Mouse (Mus musculus) heart, postnatal 0 days (tissue): Measurements from ENCODE around the gene Rtf1. TPM values are rescaled to one million over a fixed set of nuclear protein-coding genes. Genes with fewer than 3 reads are reported as not detected.
A peak's percentile ranks its signal among the peaks of the same experiment; 100 is the strongest.
"Not testable (repeated sequence)": the region's sequence is repeated elsewhere in the genome, so short reads cannot be mapped to it uniquely, and the experiment has no call there.

Source experiments
- ATAC-seq: fragments of 200-750 bp; cut with Nextera tagmentation; 2 replicates; pipeline ENCODE4 v1.8.0; 2017; ENCODE audit warnings: low read depth, moderate number of reproducible peaks, moderate library complexity; ENCODE audit not compliant: insufficient read depth
- DNase-seq: peaks from one replicate; pipeline ENCODE4 v3.0.0-alpha.2; 2016; ENCODE audit warnings: low spot score
- H3K27ac ChIP-seq: fragments of 300-500 bp; sonication (generic); 2 replicates; pipeline ENCODE4 v1.5.1; 2014; ENCODE audit warnings: low read depth, mild to moderate bottlenecking
- H3K27me3 ChIP-seq: fragments of 300-500 bp; sonication (generic); 2 replicates; pipeline ENCODE4 v1.6.1; 2014; ENCODE audit warnings: low read length, mixed read lengths; ENCODE audit not compliant: control insufficient read depth, insufficient read depth
- H3K36me3 ChIP-seq: fragments of 300-500 bp; sonication (generic); replicated peaks from 2 replicates; pipeline ENCODE4 v1.6.1; 2014; ENCODE audit warnings: low read length, mixed read lengths; ENCODE audit not compliant: control insufficient read depth, insufficient read depth
- H3K4me1 ChIP-seq: fragments of 300-500 bp; sonication (generic); 2 replicates; pipeline ENCODE4 v1.6.1; 2014; ENCODE audit warnings: antibody characterized with exemption; ENCODE audit not compliant: control insufficient read depth, insufficient read depth
- H3K4me2 ChIP-seq: fragments of 300-500 bp; sonication (generic); 2 replicates; pipeline ENCODE4 v1.6.1; 2014; ENCODE audit warnings: low read depth, mild to moderate bottlenecking, low read length, moderate library complexity
- H3K4me3 ChIP-seq: fragments of 300-500 bp; sonication (generic); 2 replicates; pipeline ENCODE4 v1.5.1; 2014; ENCODE audit warnings: low read depth, low read length
- H3K9ac ChIP-seq: fragments of 300-500 bp; sonication (generic); replicated peaks from 2 replicates; pipeline ENCODE4 v1.6.1; 2014; ENCODE audit warnings: low read depth, low read length, mixed read lengths
- H3K9me3 ChIP-seq: fragments of 300-500 bp; sonication (generic); replicated peaks from 2 replicates; pipeline ENCODE4 v1.6.1; 2016; ENCODE audit warnings: low read length; ENCODE audit not compliant: control insufficient read depth
- CTCF ChIP-seq: IDR thresholded peaks from 2 replicates; pipeline ENCODE4 v1.5.1; 2016; ENCODE audit warnings: antibody characterized with exemption, control low read depth, low read depth
- EP300 ChIP-seq: IDR thresholded peaks from 2 replicates; pipeline ENCODE4 v1.6.1; 2016; ENCODE audit warnings: antibody characterized with exemption, low read depth
- WGBS: fragments of 180-500 bp; shearing (Covaris S2); extraction: QIAGEN DNeasy Blood & Tissue Kit; methylation state at CpG from one replicate; pipeline ENCODE4 v1.1.7; 2014; 5-methylcytosine and 5-hydroxymethylcytosine counted together
- polyA plus RNA-seq: library from polyadenylated mRNA; unstranded; fragments of >200 nt; fragmentation: Nextera tagmentation; extraction: Ambion mirVana; gene quantifications from 2 replicates; pipeline ENCODE4 v1.2.1, GENCODE M21; 2015
- total RNA-seq: library from RNA; depleted of rRNA; stranded (reverse); fragments of >200 nt; gene quantifications from 2 replicates; pipeline ENCODE4 v1.2.3, GENCODE M21; 2014; ENCODE audit warnings: low replicate concordance; rRNA removed

Gene Rtf1
- total RNA-seq (7.9 and 10.2 TPM in 2 replicates), polyA plus RNA-seq (24.3 and 25.6 TPM in 2 replicates)

DNA sequence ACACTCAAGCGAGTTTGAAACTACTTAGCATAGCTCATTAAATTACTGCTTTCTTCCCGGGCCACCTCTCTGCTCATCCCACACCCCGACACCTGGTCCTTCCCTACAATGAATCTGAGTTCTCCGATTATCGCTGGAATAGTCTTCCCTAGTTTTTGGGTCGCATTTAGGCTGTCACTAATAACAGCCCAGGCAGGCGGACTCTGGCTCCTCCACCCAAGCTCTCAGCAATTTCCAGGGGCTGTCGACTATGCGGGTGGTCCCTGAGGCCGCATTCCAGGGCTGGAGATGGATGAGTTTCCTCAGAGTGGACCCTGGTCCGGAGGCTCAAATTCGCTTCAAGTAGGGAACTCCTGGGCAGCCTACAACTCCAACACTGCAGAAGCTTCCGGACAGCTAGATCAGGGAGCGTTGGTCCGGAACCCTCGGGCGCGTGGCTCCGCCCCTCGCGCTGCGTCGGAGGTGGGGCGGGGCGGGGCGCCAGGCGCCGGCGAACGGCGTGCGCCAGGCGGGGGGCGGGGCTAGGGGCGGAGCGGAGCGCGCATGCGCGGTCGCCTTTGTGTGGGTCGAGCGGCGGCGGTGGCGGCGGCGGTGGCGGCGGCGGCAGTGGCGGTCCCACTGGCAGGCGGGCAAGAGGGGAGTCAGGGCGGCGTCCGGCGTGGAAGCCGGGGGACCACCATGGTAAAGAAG, at the start of gene Rtf1:
Gene Rtf1, plus strand, starts transcription at position 544 of the 690 bp plus-strand sequence.
- peak; percentile 90 for DNase-seq
- Histone ChIP-seq H3K9ac (peak within 1 kb of the TSS; percentile 87), H3K4me3 (peak within 1 kb of the TSS; percentile 83), H3K36me3 (0 out of 2 replicates have a peak, but pooled peaks cover 3% of the 10 kb centered on the region), H3K4me1 (peaks cover 9% of the 10 kb centered on the region; the same call in 1 of the 2 replicates), H3K9me3 (no peaks in the 10 kb centered on the region), H3K4me2 (peak within 1 kb of the TSS; percentile 76), H3K27ac (peak within 1 kb of the TSS; percentile 88), H3K27me3 (no peaks in the 10 kb centered on the region)
- peak; percentile 98 for ATAC-seq
- WGBS, result under 1% methylated on average over 40 of the region's 58 CpGs
- no peak for TF ChIP-seq EP300
- TF ChIP-seq CTCF, result no peak

GRCm38 (mm10) chr2:119636781-119637180, 38.1 kb upstream of the Rtf1 start:
- H3K36me3 ChIP-seq, result peaks cover 91% of the 10 kb centered on the region
- no peak overlapping the region for H3K4me2 ChIP-seq
- 0 out of 2 replicates have a peak, but pooled peaks have one; percentile 0 for TF ChIP-seq CTCF
- no peak for TF ChIP-seq EP300
- ATAC-seq (no peak), DNase-seq (no peak)
- H3K4me3 ChIP-seq, result no peak overlapping the region
- WGBS, result 84% methylated on average over 1 of the region's 1 CpGs
- no peak overlapping the region for H3K9ac ChIP-seq
- H3K4me1 ChIP-seq, result no peaks in the 10 kb centered on the region
- H3K9me3 ChIP-seq, result no peaks in the 10 kb centered on the region
- no peaks in the 10 kb centered on the region for H3K27me3 ChIP-seq
- H3K27ac ChIP-seq, result no peak overlapping the region

DNA sequence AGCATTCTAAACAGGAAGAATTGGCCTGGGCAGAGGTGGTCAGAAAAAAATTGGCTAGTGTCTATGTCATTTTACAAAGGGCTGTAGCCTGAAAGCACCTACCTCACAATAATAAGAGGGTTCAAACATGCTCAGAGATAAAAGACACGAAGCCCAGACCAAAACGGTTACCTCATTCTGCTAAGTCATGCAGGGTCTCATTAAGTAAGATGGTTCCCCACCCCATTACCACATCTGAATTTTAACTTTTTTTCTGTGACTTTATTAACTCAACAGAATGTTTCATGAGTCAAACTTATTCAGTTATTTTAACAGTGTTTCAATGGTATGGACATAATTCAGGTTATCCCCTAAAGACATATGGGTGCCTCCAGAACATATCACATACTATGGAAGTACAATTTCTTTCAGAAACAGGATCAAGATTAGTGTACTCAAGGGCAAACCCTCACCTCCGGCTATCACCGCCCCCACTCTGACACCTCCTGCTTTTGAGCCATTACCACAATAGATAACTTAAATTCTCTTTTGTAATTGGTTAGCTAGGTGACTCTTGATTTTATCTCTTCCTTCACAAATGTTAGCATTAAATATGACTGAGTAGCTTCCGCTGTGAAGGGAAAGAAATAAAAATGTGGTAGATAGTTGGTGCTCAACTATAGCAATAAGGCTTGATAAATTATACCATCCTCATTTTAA, 33.5 kb upstream of the Rtf1 start:
- no peak overlapping the region for H3K9ac ChIP-seq
- H3K36me3 ChIP-seq, result peaks cover 94% of the 10 kb centered on the region
- TF ChIP-seq EP300, result no peak
- no peak for TF ChIP-seq CTCF
- WGBS, result 95% methylated on average over 5 of the region's 5 CpGs
- no peaks in the 10 kb centered on the region for H3K27me3 ChIP-seq
- H3K4me1 ChIP-seq, result no peaks in the 10 kb centered on the region
- no peak overlapping the region for H3K4me2 ChIP-seq
- ATAC-seq, result no peak
- no peaks in the 10 kb centered on the region for H3K9me3 ChIP-seq
- H3K27ac ChIP-seq, result no peak overlapping the region
- no peak for DNase-seq
- H3K4me3 ChIP-seq, result no peak overlapping the region

DNA sequence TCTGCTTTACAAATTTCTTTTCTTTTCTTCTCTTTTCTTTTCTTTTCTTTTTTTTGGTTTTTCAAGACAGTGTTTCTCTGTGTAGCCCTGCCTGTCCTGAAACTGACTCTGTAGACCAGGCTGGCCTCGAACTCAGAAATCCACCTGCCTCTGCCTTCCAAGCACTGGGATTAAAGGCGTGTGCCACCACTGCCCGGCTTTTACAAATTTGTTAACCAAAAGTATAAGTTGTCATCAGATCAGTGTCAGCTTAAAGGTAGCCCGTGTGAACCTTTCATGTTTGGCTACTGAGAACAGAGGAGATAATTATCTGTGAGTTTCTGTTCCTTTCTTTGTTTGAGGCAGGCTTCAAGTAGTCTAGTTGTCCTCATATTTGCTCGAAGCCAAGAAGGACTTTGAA, 30.6 kb upstream of the Rtf1 start:
- TF ChIP-seq CTCF (no peak), EP300 (no peak)
- no peak overlapping the region for H3K4me3 ChIP-seq
- H3K36me3 ChIP-seq, result peaks cover 91% of the 10 kb centered on the region
- no peaks in the 10 kb centered on the region for H3K4me1 ChIP-seq
- no peak overlapping the region for H3K4me2 ChIP-seq
- ATAC-seq, result no peak
- H3K27me3 ChIP-seq, result no peaks in the 10 kb centered on the region
- no peaks in the 10 kb centered on the region for H3K9me3 ChIP-seq
- H3K9ac ChIP-seq, result no peak overlapping the region
- DNase-seq, result no peak
- WGBS, result 86% methylated on average over 5 of the region's 5 CpGs
- H3K27ac ChIP-seq, result no peak overlapping the region

DNA sequence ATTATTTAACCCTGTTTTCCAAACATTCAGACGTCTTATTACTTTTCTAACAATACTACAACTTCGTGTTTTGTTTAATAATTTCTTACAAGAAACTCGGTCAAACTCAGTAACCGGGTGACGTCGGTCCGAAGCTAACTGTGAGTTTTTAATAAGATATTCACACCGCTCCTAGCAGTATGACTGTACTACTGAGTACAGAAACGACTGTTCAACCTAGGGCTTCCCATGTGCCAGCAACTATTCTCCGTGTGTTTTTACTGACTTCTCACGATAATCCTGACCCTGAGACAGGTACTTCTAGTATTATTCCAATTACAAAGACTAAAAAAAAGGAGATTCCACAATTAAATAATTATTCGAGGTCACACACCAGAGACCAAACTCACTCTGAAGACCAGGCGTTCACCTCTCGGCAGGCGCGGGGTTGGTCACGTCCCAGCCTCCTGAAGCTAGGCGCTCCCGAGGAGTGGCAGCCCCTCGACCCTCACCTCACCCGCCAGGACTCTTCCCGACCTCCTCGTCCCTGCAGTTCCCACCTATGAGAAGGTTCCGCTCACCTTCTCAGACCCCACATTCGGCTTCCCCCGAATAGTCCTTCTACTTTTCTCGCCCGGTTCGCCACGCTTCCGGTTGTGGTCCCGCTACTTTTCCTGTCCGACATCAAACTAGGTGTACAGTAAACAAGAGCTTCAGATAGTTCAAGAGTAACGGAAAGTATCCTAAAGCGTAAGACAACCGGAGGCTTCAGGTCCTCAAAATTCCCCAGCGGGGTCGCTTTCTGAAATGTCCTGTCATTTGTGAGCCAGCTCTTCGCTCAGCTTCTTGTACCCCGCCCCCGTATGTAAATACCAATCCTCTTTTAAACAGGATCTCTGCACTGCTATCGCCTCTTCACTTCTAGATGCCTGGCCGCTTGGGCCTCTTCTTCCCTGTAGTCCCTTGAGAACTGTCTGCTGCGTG, 12.4 kb upstream of the Rtf1 start, which contains the start of gene Ndufaf1:
Gene Ndufaf1, minus strand, starts transcription at position 608 of the 963 bp plus-strand sequence.
- DNase-seq (peak; percentile 77), ATAC-seq (peak; percentile 84)
- Histone ChIP-seq H3K27me3 (no peaks in the 10 kb centered on the region), H3K27ac (peak within 1 kb of the TSS; percentile 73), H3K9ac (peak within 1 kb of the TSS; percentile 86), H3K4me2 (peak within 1 kb of the TSS; percentile 62), H3K4me3 (peak within 1 kb of the TSS; percentile 93), H3K36me3 (peaks cover 22% of the 10 kb centered on the region), H3K9me3 (no peaks in the 10 kb centered on the region), H3K4me1 (0 out of 2 replicates have a peak, but pooled peaks cover 4% of the 10 kb centered on the region)
- WGBS, result 1% methylated on average over 44 of the region's 44 CpGs
- no peak for TF ChIP-seq EP300
- no peak for TF ChIP-seq CTCF

GRCm38 (mm10) chr2:119665744-119666143, 9.1 kb upstream of the Rtf1 start:
- not testable (repeated sequence) for H3K36me3 ChIP-seq, ATAC-seq, H3K4me3 ChIP-seq, H3K9me3 ChIP-seq, H3K4me2 ChIP-seq, H3K9ac ChIP-seq, DNase-seq, H3K27ac ChIP-seq, H3K4me1 ChIP-seq, H3K27me3 ChIP-seq
- WGBS, result 69% methylated on average over 19 of the region's 23 CpGs
